Mouse (Mus musculus) liver, embryonic 14.5 days (tissue): ENCODE measurements around the gene Capn15. TPM values are rescaled to one million over a fixed set of nuclear protein-coding genes. Genes with fewer than 3 reads are reported as not detected.

Source experiments
- ATAC-seq: fragments of 200-750 bp; cut with Nextera tagmentation; 2 replicates; pipeline ENCODE4 v1.8.0; 2017; ENCODE audit warnings: moderate number of reproducible peaks, mild to moderate bottlenecking, moderate library complexity; ENCODE audit not compliant: insufficient read depth
- DNase-seq, 3 experiments: peaks; one replicate each; pipeline ENCODE4 v3.0.0-alpha.2; 2012 to 2013; ENCODE audit warnings: low read depth in 3 of 3, low spot score in 3 of 3
- H3K27ac ChIP-seq: fragments of 300-500 bp; sonication (generic); 2 replicates; pipeline ENCODE4 v1.5.1; 2014; ENCODE audit warnings: moderate library complexity, mild to moderate bottlenecking, control low read depth, inconsistent platforms
- H3K27me3 ChIP-seq: fragments of 300-500 bp; sonication (generic); 2 replicates; pipeline ENCODE4 v1.6.1; 2014; ENCODE audit warnings: mild to moderate bottlenecking, low read length, moderate library complexity; ENCODE audit not compliant: control insufficient read depth, insufficient read depth
- H3K36me3 ChIP-seq: fragments of 300-500 bp; sonication (generic); replicated peaks from 2 replicates; pipeline ENCODE4 v1.6.1; 2014; ENCODE audit warnings: low read depth; ENCODE audit not compliant: control insufficient read depth, insufficient read depth
- H3K4me1 ChIP-seq, 2 experiments: fragments of 200-500 bp in 1 of 2; fragments of 300-500 bp in 1 of 2; sonication (generic) in 1 of 2; replicated peaks; 2 replicates each; pipeline ENCODE4 v1.6.1; 2012 to 2014; ENCODE audit warnings: antibody characterized with exemption in 1 of 2, inconsistent platforms in 1 of 2, low read length in 1 of 2; ENCODE audit not compliant: control insufficient read depth in 2 of 2, insufficient read depth in 2 of 2
- H3K4me2 ChIP-seq: fragments of 300-500 bp; sonication (generic); 2 replicates; pipeline ENCODE4 v1.6.1; 2014; ENCODE audit warnings: low read depth, mild to moderate bottlenecking, control low read depth, moderate library complexity
- H3K4me3 ChIP-seq, 2 experiments: fragments of 200-500 bp in 1 of 2; fragments of 300-500 bp in 1 of 2; sonication (generic) in 1 of 2; 2 replicates each; pipeline ENCODE4 v1.5.1; 2012 to 2014; ENCODE audit warnings: low read depth in 2 of 2, low read length in 2 of 2, mild to moderate bottlenecking in 2 of 2, control low read depth in 1 of 2, inconsistent platforms in 1 of 2, moderate library complexity in 1 of 2; ENCODE audit not compliant: insufficient read depth in 1 of 2
- H3K9ac ChIP-seq: fragments of 300-500 bp; sonication (generic); replicated peaks from 2 replicates; pipeline ENCODE4 v1.6.1; 2014; ENCODE audit warnings: mild to moderate bottlenecking, control low read depth, moderate library complexity
- H3K9me3 ChIP-seq: fragments of 300-500 bp; sonication (generic); 2 replicates; pipeline ENCODE4 v1.6.1; 2016; ENCODE audit warnings: low read length, mixed read lengths; ENCODE audit not compliant: control insufficient read depth
- CTCF ChIP-seq: IDR thresholded peaks from 2 replicates; pipeline ENCODE4 v1.5.1; 2016; ENCODE audit warnings: antibody characterized with exemption, low read depth, control low read depth
- EP300 ChIP-seq: IDR thresholded peaks from 2 replicates; pipeline ENCODE4 v1.6.1; 2016; ENCODE audit warnings: antibody characterized with exemption, low read depth
- whole genome bisulfite sequencing: fragments of 180-500 bp; shearing (Covaris S2); extraction: QIAGEN DNeasy Blood & Tissue Kit; methylation state at CpG from one replicate; pipeline ENCODE4 v1.1.7; 2014; ENCODE audit not compliant: insufficient replicate concordance; 5-methylcytosine and 5-hydroxymethylcytosine counted together
- polyA plus RNA-seq, 2 experiments: library from polyadenylated mRNA; depleted of rRNA in 1 of 2; stranded (reverse) in 1 of 2; unstranded in 1 of 2; fragments of >200 nt; fragmentation: Nextera tagmentation in 1 of 2; extraction: Ambion mirVana in 1 of 2; gene quantifications; 2 replicates each; pipeline versions ENCODE4 v1.2.1 to v1.2.3; 2012 to 2014

The Capn15 gene
- polyA plus RNA-seq, 2 experiments: 7.7 to 8.3 TPM

DNA sequence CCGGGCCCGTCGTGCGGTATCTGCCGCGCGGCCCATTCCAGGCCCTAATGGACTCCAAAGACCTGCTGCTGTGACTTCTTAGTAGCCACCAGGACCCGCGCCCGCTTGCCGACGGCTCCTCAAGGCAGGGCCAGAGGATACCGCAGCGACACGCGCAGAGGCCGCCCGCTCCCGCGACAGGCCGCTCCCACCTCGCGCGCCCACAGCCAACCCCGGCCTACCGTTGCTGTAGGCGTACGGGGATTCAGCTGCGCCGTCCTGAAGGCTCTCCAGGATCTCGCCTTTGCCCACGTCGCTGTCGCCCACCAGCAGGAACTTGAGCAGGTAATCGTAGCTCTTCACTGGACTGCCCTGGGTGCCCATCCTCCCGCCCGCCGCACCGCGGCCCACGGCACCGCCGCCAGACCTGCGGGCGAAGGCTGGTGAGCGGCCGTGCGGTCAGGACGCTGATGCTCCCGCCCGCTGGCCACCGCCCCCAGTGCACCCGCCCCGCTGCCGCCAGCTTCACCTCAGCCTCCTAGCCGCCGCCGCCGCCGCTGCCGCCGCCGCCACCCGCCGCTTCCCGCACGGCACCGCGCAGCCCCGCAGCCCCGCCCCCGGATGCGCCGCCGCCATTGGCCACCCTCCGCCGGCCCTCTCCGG, 66.3 kb downstream of the Capn15 start, which contains the start of gene Rab40c:
Gene Rab40c, minus strand, starts transcription at position 584 of the 642 bp plus-strand sequence.
- H3K9me3 ChIP-seq: no peaks in the 10 kb centered on the region
- peak within 1 kb of the TSS; percentile 86 to 92 for H3K4me3 ChIP-seq
- H3K9ac ChIP-seq: peak within 1 kb of the TSS; percentile 82
- H3K27ac ChIP-seq: peak within 1 kb of the TSS; percentile 75
- TF ChIP-seq CTCF (no peak), EP300 (no peak)
- peak in 2 of 3 experiments; percentile 20 to 31 for DNase-seq
- no peak for ATAC-seq
- H3K4me2 ChIP-seq: peak within 1 kb of the TSS; percentile 89
- peaks cover 11 to 17% of the 10 kb centered on the region in 2 experiments for H3K4me1 ChIP-seq
- WGBS: under 1% methylated on average over 58 of the region's 78 CpGs
- H3K27me3 ChIP-seq: no peaks in the 10 kb centered on the region
- peaks cover 4% of the 10 kb centered on the region for H3K36me3 ChIP-seq

DNA sequence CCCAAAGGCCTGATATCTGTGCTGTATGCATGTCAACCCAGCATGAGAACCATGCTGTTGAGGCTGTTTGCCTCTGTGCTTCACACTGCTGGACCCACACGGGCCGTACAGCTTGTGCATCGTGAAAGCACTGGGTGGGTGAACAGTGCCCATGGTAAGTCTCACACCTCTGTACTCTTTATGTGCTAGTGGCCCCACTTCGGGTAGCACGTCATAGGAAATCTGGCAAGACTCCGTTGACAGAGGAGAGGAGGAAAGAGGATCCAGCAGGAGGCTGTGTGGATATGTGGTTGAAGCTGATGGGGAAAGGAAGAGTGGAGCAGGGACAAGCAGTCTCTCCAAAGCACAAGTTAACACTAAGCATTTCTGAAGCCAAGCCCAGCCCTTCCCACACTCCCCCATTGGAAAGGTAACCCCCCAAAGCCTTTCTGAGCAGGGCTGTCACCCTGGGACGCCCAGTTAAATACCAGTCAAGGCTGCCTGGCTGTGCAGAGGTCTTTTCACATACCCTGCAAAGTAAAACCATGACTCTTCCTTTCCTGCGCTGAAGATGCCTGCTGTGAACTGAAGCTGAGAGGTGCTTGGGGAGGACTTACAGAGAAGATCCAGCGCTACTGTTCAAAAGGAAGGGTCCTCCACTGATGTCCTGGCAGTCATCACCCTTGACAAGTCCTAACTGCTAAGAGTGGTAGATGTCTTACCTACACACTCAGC, 67.4 kb downstream of the Capn15 start:
- peak overlapping the region; percentile 74 to 92; a peak in 3 of 4 replicates for H3K4me3 ChIP-seq
- no peaks in the 10 kb centered on the region; the same call in 1 of the 2 replicates for H3K36me3 ChIP-seq
- H3K9ac ChIP-seq: peak overlapping the region; percentile 82
- H3K9me3 ChIP-seq: no peaks in the 10 kb centered on the region
- DNase-seq: no peak
- H3K4me1 ChIP-seq: peaks cover 11 to 25% of the 10 kb centered on the region in 2 experiments
- ATAC-seq: no peak
- WGBS: 81% methylated on average over 9 of the region's 9 CpGs
- TF ChIP-seq EP300: no peak
- TF ChIP-seq CTCF: no peak
- H3K4me2 ChIP-seq: peak overlapping the region; percentile 79
- H3K27ac ChIP-seq: no peak overlapping the region
- H3K27me3 ChIP-seq: no peaks in the 10 kb centered on the region

DNA sequence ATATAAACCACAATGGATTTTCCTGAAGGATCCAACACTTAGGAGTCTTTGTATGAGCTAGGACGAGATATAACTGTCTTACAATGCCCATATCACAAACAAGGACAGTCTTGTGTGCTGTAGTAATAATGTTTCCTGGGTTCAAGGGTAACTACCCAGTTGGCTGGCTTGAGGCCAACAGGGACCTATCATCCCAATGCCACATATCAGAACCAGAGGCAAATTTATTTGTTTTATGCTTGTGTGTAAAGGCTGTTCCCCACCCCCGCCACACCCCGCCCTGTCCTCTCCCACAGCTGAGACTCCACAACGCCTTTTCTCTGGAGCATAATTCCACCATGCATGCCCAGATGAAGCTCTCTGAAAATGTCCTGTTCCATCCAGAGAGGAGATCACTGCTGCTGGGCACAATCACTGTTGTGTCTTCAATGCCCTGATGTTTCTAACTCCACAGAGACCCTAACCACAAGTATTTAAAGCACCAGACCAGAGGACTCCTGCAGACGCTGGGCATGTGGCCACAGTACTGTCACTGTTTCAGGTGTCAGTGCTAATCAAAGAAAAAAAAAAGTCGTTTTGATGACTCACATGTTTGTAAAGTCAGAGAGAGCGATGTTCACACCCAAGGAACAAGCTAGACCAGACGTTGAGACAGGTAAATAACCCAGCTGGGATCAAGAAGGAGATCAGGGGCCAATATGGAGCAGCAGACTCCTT, 68.5 kb downstream of the Capn15 start:
- TF ChIP-seq EP300: no peak
- TF ChIP-seq CTCF: no peak
- Histone ChIP-seq H3K4me1 (peaks cover 11 to 28% of the 10 kb centered on the region in 2 experiments), H3K27ac (no peak overlapping the region), H3K36me3 (no peaks in the 10 kb centered on the region), H3K4me2 (no peak overlapping the region), H3K4me3 (no peak overlapping the region), H3K9ac (no peak overlapping the region), H3K27me3 (no peaks in the 10 kb centered on the region), H3K9me3 (no peaks in the 10 kb centered on the region)
- WGBS: 61% methylated on average over 8 of the region's 8 CpGs
- DNase-seq (no peak), ATAC-seq (no peak)

DNA sequence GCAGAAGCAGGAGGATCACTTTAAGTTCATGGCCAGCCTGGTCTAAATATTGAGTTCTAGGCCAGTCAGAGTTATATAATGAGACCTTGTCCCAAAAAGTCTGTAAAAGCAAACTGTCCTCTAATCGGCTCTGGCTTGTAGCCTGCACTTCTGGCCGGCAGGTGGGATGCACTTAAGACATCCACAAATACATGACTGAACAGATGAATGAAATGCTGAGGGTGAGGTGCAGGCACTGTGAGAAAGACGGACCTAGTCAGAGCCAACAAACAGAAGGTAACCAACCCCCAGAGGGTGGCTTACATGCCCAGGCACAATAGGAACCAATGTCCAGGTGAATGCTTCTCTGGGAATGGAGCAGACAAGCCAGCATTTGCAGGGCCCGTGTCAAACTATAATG, 71.3 kb downstream of the Capn15 start:
- Histone ChIP-seq H3K27ac (no peak overlapping the region), H3K4me1 (peaks cover 6 to 21% of the 10 kb centered on the region in 2 experiments), H3K36me3 (no peaks in the 10 kb centered on the region), H3K4me2 (no peak overlapping the region), H3K9ac (no peak overlapping the region), H3K27me3 (no peaks in the 10 kb centered on the region), H3K9me3 (no peaks in the 10 kb centered on the region), H3K4me3 (no peak overlapping the region)
- TF ChIP-seq CTCF (no peak), EP300 (no peak)
- ATAC-seq (no peak), DNase-seq (no peak)
- WGBS: 43% methylated on average over 4 of the region's 4 CpGs

DNA sequence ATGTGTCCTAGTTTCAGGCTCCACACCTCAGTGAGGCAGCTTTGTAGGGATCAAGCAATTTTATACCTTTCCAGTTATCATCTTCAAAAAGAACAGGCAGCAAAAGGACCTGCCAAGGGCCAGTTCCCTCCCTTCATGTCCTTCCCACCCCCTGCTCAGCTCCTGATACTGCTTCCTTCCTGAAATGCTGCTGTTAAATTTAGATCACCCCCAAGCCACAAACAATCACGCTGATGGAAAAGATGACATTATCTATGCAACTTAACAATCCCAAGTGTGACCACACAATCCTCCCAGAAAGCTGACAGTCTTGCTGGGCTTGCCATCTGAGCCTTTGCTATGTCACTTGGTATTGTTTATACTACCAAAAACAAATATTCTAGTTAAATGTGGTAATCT, 71.7 kb downstream of the Capn15 start:
- H3K9me3 ChIP-seq: no peaks in the 10 kb centered on the region
- ATAC-seq (no peak), DNase-seq (no peak)
- no peaks in the 10 kb centered on the region for H3K36me3 ChIP-seq
- H3K9ac ChIP-seq: no peak overlapping the region
- peaks cover 6 to 21% of the 10 kb centered on the region in 2 experiments for H3K4me1 ChIP-seq
- H3K4me2 ChIP-seq: no peak overlapping the region
- H3K27ac ChIP-seq: no peak overlapping the region
- no peaks in the 10 kb centered on the region for H3K27me3 ChIP-seq
- 7% methylated on average over 1 of the region's 1 CpGs for WGBS
- no peak overlapping the region for H3K4me3 ChIP-seq
- TF ChIP-seq EP300 (no peak), CTCF (no peak)
